Mouse (Mus musculus): ENCODE measurements at regions not wholly inside any gene's neighbourhood (a gene's known extent, or its start where the extent isn't known, plus 50 kb on each side); places are given as distances from the start of the nearest gene placed in this dataset.

- no peak for DNase-seq
These were observed 183.1 kb downstream of the Gm12728 start for GRCm38 (mm10) chr4:105972736-105973135.

GRCm38 (mm10) chr4:105973769-105974397 lies 184.2 kb downstream of the Gm12728 start:
- DNase-seq = no peak

GRCm38 (mm10) chr4:105974948-105975347 lies 185.3 kb downstream of the Gm12728 start:
- no peak for DNase-seq

DNA sequence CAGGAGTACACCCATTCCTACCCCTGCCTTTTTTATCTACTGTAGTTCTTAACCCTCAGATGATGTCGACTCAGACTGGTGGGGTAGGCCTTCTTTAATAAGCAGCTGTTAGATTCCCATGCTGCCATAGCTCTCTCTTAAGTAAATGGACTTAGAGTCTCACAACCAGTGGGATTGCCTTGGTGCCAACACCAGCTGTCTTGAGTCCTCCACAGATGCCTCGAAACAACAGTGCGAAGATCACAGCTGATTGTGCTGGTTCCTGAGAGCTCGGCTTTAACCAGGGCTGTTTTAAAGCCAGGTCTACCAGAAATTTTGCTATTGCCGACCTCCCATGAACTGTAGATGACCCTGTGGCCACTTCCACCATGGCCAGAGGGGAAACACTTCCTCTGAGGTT lies 189.4 kb downstream of the Gm12728 start:
- DNase-seq = no peak

DNA sequence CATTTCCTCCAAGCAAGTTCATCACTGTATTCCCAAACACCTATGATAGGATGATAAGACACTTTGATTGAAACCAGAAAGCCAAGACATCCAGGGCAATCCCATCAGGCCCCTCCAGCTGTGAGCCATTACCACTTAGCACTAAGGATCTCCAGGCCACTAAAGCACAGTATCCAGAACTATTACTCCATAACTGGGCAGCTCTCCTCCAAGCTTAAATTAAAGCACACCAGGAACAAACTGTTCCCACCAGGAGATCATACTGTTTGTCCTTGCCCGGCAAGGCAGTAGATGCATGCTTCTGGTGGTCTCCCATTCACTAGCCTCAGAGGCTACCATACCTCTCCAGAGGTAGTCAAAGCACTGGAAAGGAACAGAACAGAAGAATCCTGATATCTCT lies 193.3 kb downstream of the Gm12728 start:
- no peak for DNase-seq

DNA sequence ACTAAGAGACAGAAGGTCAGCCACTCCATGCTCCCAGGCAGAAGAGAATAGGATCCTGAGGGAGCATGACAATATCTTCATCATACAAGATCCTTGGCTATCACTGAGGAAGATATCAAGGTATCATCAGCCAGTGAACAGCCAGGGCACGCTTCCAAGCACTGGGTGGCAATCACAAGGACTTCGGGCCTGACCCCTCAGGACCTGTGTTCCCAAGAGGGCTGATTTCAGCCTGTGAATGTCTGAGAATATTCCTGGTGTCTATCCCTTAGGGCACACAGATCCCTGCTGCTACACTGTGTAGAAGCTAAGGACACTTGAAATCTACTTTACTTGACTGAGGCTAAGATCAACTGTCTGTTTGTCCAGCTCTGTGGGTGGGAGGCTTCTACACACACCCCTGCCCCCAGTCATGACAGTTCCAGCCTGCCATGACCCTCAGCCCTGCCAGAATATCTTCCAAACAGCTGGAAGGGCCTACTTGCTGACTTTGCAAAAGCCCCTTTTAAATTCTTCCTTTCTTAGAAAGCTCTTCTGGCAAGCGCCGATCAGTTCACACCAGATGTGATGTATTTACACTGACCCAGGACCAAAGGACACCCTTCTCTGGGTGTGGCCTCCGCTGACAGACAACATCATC lies 198.4 kb downstream of the Gm12728 start:
- DNase-seq = no peak

GRCm38 (mm10) chr4:105992581-105993127 lies 203.0 kb downstream of the Gm12728 start:
- DNase-seq = no peak

DNA sequence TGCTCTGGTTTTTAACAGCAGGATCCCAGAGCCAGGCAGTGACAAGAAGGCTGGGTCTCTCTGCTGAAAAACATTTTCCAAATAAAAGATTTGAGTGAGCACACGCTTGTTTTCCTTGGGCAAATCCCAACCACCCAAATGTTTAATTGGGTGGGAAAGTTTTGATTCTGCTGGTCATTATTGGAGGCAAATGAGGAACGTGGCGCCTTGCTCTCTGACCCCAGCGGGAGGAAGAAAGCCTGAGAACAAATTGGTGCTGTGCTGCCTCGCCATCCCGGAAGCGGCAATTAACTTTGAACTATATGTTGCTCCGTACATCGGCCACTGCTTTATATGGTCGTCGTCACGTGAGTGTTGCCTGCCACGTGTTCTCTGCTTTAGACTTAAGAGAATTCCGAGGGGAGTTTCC lies 204.7 kb downstream of the Gm12728 start:
- no peak for DNase-seq

GRCm38 (mm10) chr4:105996060-105996459 lies 206.4 kb downstream of the Gm12728 start:
- DNase-seq = no peak

DNA sequence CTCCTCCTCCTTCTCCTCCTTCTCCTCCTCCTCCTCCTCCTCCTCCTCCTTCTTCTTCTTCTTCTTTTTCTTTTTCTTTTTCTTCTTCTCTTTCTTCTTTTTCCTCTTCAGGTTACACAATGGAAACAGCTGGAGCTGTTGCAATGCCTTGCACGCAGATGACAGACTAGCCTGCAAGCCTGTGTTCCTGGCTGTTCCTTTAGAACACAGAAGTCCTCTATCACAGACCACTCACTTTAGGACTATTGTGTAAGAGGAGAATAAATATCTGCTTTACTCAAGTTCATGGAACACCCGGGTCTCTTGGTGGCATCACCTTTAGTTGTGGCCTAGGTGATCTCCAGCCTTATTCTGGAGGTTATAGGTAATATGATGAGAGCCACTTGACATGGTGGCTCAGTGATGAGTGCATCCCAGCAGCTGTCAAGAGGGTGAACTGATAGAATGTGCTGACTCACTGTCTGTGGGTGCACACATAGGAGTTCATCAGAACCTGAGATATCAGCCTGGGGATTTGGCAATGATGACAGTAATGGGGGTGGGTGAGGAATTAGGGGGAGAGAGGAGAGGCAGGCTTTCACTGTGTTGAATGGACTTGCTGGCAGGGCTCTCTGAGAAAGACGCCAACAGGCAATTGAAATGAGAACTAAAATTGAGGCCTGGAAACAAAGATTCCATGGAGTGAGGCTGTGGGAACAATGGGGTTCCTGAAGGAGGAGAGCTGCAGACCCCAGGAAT lies 207.4 kb downstream of the Gm12728 start:
- DNase-seq = no peak

DNA sequence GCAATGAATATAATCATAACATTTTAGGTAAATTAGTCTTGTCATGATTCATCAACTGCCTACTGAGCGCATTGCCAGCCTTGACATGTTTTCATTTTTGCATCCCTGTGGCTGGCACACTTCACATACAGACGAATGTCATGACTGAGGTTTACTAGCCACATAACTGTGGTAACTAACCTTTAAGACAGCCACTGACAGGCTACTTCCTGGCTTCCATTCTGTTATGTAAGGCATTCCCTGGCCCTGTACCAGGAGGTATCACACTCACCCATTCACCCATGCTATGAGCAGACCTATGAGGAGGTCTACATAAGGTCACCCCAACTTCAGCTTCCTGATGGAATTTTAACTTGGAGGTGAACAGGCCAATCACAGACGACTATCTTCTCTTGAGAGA lies 212.8 kb downstream of the Gm12728 start:
- DNase-seq = no peak

- no peak for DNase-seq
These were observed 216.3 kb downstream of the Gm12728 start for GRCm38 (mm10) chr4:106005936-106006335.

DNA sequence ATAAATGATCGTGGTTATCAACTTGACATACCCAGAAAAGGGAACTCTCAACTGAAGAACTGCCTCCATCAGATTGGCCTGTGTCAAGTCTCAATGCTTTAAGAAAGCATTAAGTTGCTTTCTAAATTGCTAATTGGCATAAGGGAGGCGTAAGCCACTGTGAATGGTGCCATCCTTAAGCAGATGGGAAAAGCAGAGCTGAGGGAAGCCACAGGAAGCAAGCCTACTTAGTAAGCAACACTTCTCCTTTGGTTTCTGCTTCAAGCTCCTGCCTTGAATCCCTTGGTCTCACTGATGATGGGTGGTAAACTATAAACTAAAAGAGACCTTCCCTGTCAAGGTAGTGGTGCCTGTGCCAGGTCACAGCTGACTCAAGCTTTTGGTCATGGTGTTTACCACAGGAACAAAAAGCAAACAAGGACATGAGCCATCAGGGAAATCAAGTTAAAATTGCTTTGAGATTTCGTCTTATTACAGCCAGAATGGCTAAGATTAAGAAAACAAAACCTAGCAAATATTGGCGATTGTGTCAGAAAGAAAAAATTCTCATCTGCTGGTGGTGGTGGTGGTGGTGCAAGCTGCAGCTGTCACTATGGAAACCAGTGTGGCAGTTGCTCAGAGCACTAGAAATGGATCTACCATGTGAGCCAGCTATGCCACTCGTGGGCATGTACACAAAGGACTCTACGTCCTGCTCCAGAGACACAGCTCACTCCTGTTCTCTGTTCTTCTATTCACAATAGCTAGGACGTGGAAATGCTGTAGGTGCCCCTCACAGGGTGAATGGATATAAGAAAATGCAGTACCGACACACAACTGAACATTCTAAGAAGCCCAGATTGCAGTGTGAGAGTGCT lies 217.9 kb downstream of the Gm12728 start:
- DNase-seq = no peak

DNA sequence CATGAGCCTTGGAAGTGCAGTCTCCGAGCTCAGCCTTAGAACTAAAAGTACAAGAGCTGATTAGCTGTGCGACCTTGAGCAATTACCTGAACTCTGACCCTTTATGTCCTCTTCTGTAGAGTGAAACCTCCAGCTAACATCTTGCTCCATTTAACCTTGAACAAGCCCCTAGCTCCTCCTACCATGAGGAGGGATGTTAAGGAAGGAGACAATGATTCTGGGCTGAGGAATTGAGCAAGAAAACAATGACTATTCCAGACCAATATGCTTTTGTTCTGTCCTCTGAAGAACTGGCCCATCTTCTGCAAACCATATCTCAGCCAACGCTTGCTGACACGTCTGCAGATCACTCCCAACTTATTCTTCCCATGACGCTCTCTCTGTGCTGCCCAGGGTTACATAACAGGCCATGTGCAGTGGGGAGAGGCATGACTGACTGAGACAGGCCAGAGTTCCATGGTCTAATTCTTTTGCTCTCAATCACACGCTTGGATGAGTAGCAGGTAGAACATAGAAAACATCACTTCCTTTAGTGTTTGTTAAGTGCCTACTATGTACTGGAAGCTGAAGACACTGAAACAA lies 227.5 kb downstream of the Gm12728 start:
- DNase-seq = no peak

DNA sequence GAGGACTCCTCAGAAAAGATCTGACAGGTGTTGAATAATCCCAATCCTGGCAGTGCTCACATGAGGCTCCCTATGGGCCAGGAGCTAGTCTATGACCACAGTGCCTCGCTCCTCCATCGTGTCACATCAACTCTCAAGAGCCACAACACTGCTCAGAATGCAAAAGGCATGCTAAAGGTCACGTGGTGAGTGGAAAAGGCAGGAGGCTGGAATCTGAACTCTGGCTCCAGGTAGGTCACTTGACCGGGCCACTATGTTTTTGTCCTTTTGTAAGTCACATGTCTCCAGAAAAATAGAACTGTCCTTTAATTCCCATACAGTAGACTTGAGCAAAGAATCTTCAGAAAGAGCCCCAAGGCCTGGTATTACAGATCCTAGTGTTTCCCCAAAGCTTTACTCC lies 229.3 kb downstream of the Gm12728 start:
- no peak for DNase-seq

DNA sequence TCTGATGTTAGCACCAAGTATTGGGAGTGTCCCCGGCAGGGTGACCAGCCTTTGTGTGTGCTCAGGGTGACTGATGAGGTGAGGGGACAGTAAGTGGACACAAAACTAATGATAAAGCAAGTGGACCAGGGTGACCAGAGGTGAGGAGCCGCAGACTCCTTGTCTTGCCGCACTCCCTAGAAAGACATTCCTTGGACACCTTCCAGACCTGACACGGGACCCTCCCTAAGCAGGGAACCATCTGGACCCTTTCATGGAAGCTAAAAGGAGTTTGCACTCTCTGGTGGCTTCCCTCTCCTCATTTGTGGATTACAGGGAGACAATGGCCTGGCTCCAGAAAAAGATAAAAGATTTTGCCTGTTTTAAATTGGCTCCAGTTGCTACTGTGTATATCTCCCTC lies 230.7 kb downstream of the Gm12728 start:
- no peak for DNase-seq

DNA sequence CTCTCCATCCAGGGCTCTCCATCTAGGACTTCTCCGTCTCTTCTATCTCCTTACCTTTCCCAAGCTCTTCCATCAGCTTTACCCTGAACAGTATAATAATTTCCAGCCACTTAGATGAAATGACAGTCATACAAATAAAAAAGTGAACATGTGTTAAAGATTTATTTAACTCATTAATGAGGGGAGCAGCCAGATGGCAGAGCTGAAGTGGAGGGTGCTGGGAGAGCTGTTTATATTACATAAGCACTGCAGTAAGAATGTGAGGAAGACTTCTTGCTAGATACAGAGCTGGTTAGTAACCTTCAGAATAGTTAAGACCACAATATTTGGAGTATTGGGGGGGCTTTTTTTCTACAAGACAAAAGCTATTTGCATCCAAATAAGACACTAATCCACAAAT lies 234.9 kb downstream of the Gm12728 start:
- no peak for DNase-seq

DNA sequence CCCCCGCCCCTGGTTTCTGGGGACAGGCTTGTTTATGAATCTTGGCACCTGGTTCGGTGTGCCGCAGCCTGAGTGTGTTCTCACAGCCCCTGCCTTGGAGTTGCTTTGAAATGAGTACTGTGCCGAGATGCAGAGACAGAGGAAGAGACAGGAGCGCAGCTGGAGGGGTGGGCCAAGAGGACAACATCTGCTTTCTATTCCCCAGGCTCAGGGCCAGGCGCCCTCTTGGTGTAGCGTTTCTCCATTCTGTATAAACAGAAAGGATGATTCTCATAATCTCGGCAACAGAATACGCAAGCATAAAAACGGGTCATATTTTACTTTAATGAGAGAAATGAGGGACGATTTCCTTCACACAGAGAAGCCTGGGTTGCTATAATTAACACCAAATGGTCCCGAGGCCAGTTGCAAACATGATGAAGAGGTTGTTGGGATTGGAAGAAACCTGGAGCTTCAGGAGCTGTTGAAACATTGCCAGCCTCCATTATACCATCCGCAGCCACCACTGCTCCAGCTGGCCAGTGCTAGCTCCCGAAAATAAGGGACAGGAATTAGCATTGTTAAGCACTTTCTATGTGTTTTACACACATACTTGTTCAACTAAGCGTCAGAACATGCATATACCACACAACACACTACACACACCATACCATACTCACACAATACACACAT lies 236.4 kb downstream of the Gm12728 start:
- no peak for DNase-seq

- no peak for DNase-seq
These were observed 250.7 kb downstream of the Gm12728 start for GRCm38 (mm10) chr4:106040376-106040775.

GRCm38 (mm10) chr4:106042456-106042855 lies 252.8 kb downstream of the Gm12728 start:
- no peak for DNase-seq

DNA sequence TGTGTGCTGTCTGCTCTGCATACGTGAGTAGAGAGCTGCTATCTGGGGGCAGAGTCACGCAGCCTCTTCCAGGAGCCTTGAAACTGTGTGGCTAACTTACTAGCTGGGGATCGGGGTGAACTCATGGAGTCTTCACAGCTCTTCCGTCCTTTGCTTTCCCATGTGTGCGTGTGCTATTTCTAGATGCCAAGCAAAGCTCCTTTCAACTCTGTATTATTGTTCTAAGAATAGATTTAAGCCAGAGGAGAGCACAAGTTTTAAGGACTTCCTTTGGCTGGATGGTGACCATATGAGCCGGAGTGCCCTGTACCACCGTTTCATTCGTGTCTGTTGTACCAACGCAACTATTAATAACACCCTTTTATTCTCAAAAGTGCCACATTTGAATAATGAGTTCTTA lies 254.0 kb downstream of the Gm12728 start:
- DNase-seq = no peak

- DNase-seq = no peak
These were observed 258.4 kb downstream of the Gm12728 start for GRCm38 (mm10) chr4:106048053-106048452.
